Mouse (Mus musculus) brain, embryonic 14.5 days (tissue): ENCODE data around the gene Tmem107.

Experiments used
- CTCF ChIP-seq: fragments of 200-500 bp; IDR thresholded peaks from 2 replicates; pipeline ENCODE4 v1.5.1; 2012; ENCODE audit warnings: inconsistent platforms, mild to moderate bottlenecking, moderate library complexity, borderline replicate concordance; ENCODE audit not compliant: insufficient read depth, insufficient read length; ENCODE audit errors: extremely low read depth
- POLR2A ChIP-seq: fragments of 200-500 bp; IDR thresholded peaks from 2 replicates; pipeline ENCODE4 v1.6.1; 2012; ENCODE audit warnings: mild to moderate bottlenecking, inconsistent platforms, borderline replicate concordance; ENCODE audit not compliant: poor library complexity, insufficient read depth, insufficient read length, severe bottlenecking; ENCODE audit errors: extremely low read depth

GRCm38 (mm10) chr11:69062761-69063224 is 7.8 kb upstream of the Tmem107 start:
- no peak for TF ChIP-seq CTCF
- TF ChIP-seq POLR2A, result no peak
